Mouse (Mus musculus) small intestine, adult 2 months (tissue): ENCODE data around the gene Gm21149. TPM values are rescaled to one million over a fixed set of nuclear protein-coding genes. Genes with fewer than 3 reads are reported as not detected.
"Not testable (repeated sequence)": the region's sequence is repeated elsewhere in the genome, so short reads cannot be mapped to it uniquely, and the experiment has no call there.

Experiments
- H3K27ac ChIP-seq: fragments of 200-500 bp; 2 replicates; pipeline ENCODE4 v1.5.1; 2012; ENCODE audit warnings: low read depth, low read length, control low read depth, inconsistent platforms; ENCODE audit not compliant: insufficient read depth
- H3K27me3 ChIP-seq: fragments of 200-500 bp; 2 replicates; pipeline ENCODE4 v1.6.1; 2012; ENCODE audit warnings: mild to moderate bottlenecking, moderate library complexity, low read length, inconsistent platforms; ENCODE audit not compliant: control insufficient read depth, insufficient read depth
- H3K36me3 ChIP-seq: fragments of 200-500 bp; 2 replicates; pipeline ENCODE4 v1.6.1; 2012; ENCODE audit warnings: mild to moderate bottlenecking, low read length, control low read depth, inconsistent platforms; ENCODE audit not compliant: control insufficient read depth, insufficient read depth
- H3K4me1 ChIP-seq: fragments of 200-500 bp; 2 replicates; pipeline ENCODE4 v1.6.1; 2012; ENCODE audit warnings: low read length, inconsistent platforms, mixed read lengths; ENCODE audit not compliant: control insufficient read depth, insufficient read depth, insufficient read length
- H3K4me3 ChIP-seq: fragments of 200-500 bp; 2 replicates; pipeline ENCODE4 v1.5.1; 2012; ENCODE audit warnings: low read depth, mild to moderate bottlenecking, control low read depth, inconsistent platforms, low read length, moderate library complexity
- WGBS: fragments of 180-500 bp; shearing (Covaris S2); methylation state at CpG from one replicate; pipeline ENCODE4 v1.1.7; 2018; 5-methylcytosine and 5-hydroxymethylcytosine counted together
- polyA plus RNA-seq: library from polyadenylated mRNA; depleted of rRNA; stranded (reverse); fragments of >200 nt; gene quantifications from 2 replicates; pipeline ENCODE4 v1.2.3, GENCODE M21; 2012; rRNA removed

Gm21149 gene
- polyA plus RNA-seq, 1 experiment: not detected

GRCm38 (mm10) chr5:15466218-15466617, 10.1 kb downstream of the Gm21149 start:
- 57% methylated on average over 1 of the region's 1 CpGs for WGBS
- H3K36me3 ChIP-seq, H3K4me1 ChIP-seq: not testable (repeated sequence)

GRCm38 (mm10) chr5:15463561-15463960, 12.8 kb downstream of the Gm21149 start:
- not testable (repeated sequence) for H3K36me3 ChIP-seq, H3K4me3 ChIP-seq, H3K27me3 ChIP-seq, H3K27ac ChIP-seq, H3K4me1 ChIP-seq
- 39% methylated on average over 2 of the region's 2 CpGs for WGBS

More at GRCm38 (mm10) chr5:15466218-15466617, 10.1 kb downstream of the Gm21149 start:
- H3K27ac ChIP-seq, H3K27me3 ChIP-seq, H3K4me3 ChIP-seq: not testable (repeated sequence)

DNA sequence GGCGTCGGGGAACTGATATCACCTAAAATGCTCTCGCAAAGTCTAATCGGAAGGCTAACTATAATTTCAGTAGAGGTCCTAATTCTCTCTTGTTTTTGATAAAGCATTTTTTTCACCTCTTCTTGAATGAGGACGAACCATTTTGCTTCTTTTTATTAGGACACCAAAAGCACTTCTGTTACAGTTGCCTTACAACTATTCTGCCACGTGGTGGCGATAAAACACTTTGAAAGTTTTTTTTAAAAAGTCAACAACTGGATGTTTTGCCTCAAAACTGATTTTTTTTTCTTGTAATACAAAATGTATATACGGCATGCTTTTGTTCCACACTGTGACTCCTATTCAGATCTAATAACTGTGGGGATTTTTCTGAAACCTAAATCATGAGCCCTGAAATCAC, 14.7 kb downstream of the Gm21149 start:
- 60% methylated on average over 8 of the region's 8 CpGs for WGBS
- H3K27me3 ChIP-seq, H3K4me3 ChIP-seq, H3K4me1 ChIP-seq, H3K36me3 ChIP-seq, H3K27ac ChIP-seq: not testable (repeated sequence)

GRCm38 (mm10) chr5:15457865-15458571, 18.3 kb downstream of the Gm21149 start:
- 75% methylated on average over 3 of the region's 5 CpGs for WGBS
- not testable (repeated sequence) for H3K4me1 ChIP-seq, H3K4me3 ChIP-seq, H3K27ac ChIP-seq, H3K27me3 ChIP-seq, H3K36me3 ChIP-seq

Other genes with a start within 250 kb of the Gm21149 start
- gene Gm21190, start 52.7 kb upstream of the Gm21149 start, polyA plus RNA-seq: not detected in 2 replicates
- not detected in 2 replicates for gene Gm21083, start 100.8 kb upstream of the Gm21149 start, polyA plus RNA-seq
- gene Speer4d, start 142.5 kb upstream of the Gm21149 start, polyA plus RNA-seq: not detected in 2 replicates
- not detected in 2 replicates for gene 4930572O03Rik, start 180.5 kb upstream of the Gm21149 start, polyA plus RNA-seq
- not detected in 2 replicates for gene Speer4c, start 237.7 kb upstream of the Gm21149 start, polyA plus RNA-seq